Mouse (Mus musculus) myocyte (in vitro differentiated cells): ENCODE data around the gene Triobp. TPM values are rescaled to one million over a fixed set of nuclear protein-coding genes. Genes with fewer than 3 reads are reported as not detected.

ENCODE experiments used
- H3K27me3 ChIP-seq: one replicate; pipeline ENCODE4 v1.6.1; 2011; ENCODE audit not compliant: control insufficient read depth, insufficient read depth, insufficient read length
- H3K36me3 ChIP-seq: one replicate; pipeline ENCODE4 v1.6.1; 2011; ENCODE audit not compliant: control insufficient read depth, insufficient read depth
- H3K4me2 ChIP-seq: one replicate; pipeline ENCODE4 v1.6.1; 2011; ENCODE audit warnings: low read depth, control low read depth
- H3K4me3 ChIP-seq: one replicate; pipeline ENCODE4 v1.5.1; 2011; ENCODE audit warnings: mild to moderate bottlenecking, control low read depth, moderate library complexity
- H3K79me2 ChIP-seq: one replicate; pipeline ENCODE4 v1.6.1; 2011; ENCODE audit not compliant: control insufficient read depth, insufficient read depth
- H3ac ChIP-seq: one replicate; pipeline ENCODE4 v1.6.1; 2011; ENCODE audit not compliant: control insufficient read depth, insufficient read length
- CEBPB ChIP-seq: IDR thresholded peaks from 2 replicates; pipeline ENCODE4 v1.6.1; 2011; ENCODE audit warnings: mild to moderate bottlenecking, moderate library complexity; ENCODE audit not compliant: poor library complexity, insufficient read depth, severe bottlenecking
- E2F4 ChIP-seq: IDR thresholded peaks from one replicate; pipeline ENCODE4 v1.6.1; 2011; ENCODE audit warnings: mild to moderate bottlenecking, control low read depth, moderate library complexity; ENCODE audit not compliant: insufficient read depth
- MYOD1 ChIP-seq, 3 experiments: IDR thresholded peaks; one replicate each; pipeline ENCODE4 v1.6.1; 2011; ENCODE audit warnings: control low read depth in 2 of 3, low read depth in 2 of 3, mild to moderate bottlenecking in 2 of 3, moderate library complexity in 1 of 3; ENCODE audit not compliant: insufficient read length in 2 of 3, control insufficient read depth in 1 of 3
- MYOG ChIP-seq, 3 experiments: IDR thresholded peaks; one replicate each; pipeline ENCODE4 v1.6.1; 2011; ENCODE audit warnings: control low read depth in 2 of 3, low read depth in 2 of 3, mild to moderate bottlenecking in 2 of 3; ENCODE audit not compliant: insufficient read length in 2 of 3, control insufficient read depth in 1 of 3, insufficient read depth in 1 of 3
- POLR2AphosphoS2 ChIP-seq: IDR thresholded peaks from one replicate; pipeline ENCODE4 v1.6.1; 2011; ENCODE audit warnings: low read depth, control low read depth; ENCODE audit not compliant: insufficient read length
- REST ChIP-seq: IDR thresholded peaks from one replicate; pipeline ENCODE4 v1.6.1; 2011; ENCODE audit warnings: mild to moderate bottlenecking, control low read depth, moderate library complexity; ENCODE audit not compliant: insufficient read depth, insufficient read length
- SRF ChIP-seq: IDR thresholded peaks from one replicate; pipeline ENCODE4 v1.6.1; 2011; ENCODE audit warnings: low read depth; ENCODE audit not compliant: control insufficient read depth, insufficient read length
- TCF12 ChIP-seq: IDR thresholded peaks from one replicate; pipeline ENCODE4 v1.6.1; 2011; ENCODE audit warnings: mild to moderate bottlenecking, control low read depth; ENCODE audit not compliant: poor library complexity, insufficient read depth, severe bottlenecking
- TCF3 ChIP-seq: IDR thresholded peaks from one replicate; pipeline ENCODE4 v1.6.1; 2011; ENCODE audit warnings: low read depth, control low read depth; ENCODE audit not compliant: insufficient read length
- USF1 ChIP-seq: IDR thresholded peaks from one replicate; pipeline ENCODE4 v1.6.1; 2011; ENCODE audit warnings: low read depth, mild to moderate bottlenecking, control low read depth, moderate library complexity
- polyA plus RNA-seq: library from polyadenylated mRNA; unstranded; fragments of >200 nt; fragmentation: generic; extraction: Trizol; gene quantifications from one replicate; pipeline ENCODE4 v1.2.1, GENCODE M21; 2012; ENCODE audit warnings: missing spikeins

Triobp gene
- polyA plus RNA-seq, 1 experiment, result 19.9 TPM

GRCm38 (mm10) chr15:79037913-79038328, 90.4 kb downstream of the Triobp start:
- TF ChIP-seq MYOG (IDR thresholded peaks at IDR 0.05; ENCODE audit: control insufficient read depth in 1 of 3, insufficient read depth in 1 of 3, insufficient read length in 2 of 3, low read depth in 2 of 3) (no peak), MYOD1 (IDR thresholded peaks at IDR 0.05; ENCODE audit: control insufficient read depth in 1 of 3, insufficient read length in 2 of 3, low read depth in 2 of 3) (no peak), SRF (no peak), REST (no peak), TCF12 (no peak), TCF3 (no peak), CEBPB (no peak)
- no peaks in the 10 kb centered on the region for H3K79me2 ChIP-seq
- H3K36me3 ChIP-seq, result no peaks in the 10 kb centered on the region
- peak overlapping the region; percentile 40 for H3K4me2 ChIP-seq
- H3K27me3 ChIP-seq, result peaks cover 25% of the 10 kb centered on the region
- no peak overlapping the region for H3ac ChIP-seq
- no peak overlapping the region for H3K4me3 ChIP-seq

DNA sequence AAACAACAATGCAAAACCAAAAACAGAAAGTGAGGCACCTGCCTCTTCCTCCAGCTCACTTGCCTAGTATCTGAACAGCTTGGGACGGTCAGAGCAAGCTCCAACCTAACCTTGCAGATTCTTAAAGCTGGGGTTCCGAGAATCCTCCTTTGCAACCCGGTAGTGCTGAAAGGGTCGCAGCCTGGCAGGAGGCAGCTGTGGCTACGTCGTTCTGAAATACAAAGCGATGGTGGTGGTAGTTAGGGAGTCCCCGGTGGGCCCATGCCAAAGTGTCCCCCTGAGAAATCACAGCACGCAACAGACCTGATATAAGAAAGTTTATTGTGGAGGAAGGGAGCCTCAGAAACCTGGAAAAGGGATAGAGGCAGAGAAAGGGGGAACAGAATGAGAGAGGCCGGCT, 90.8 kb downstream of the Triobp start:
- Histone ChIP-seq H3K27me3 (peaks cover 29% of the 10 kb centered on the region), H3K36me3 (no peaks in the 10 kb centered on the region), H3K79me2 (no peaks in the 10 kb centered on the region), H3K4me3 (no peak overlapping the region), H3ac (no peak overlapping the region), H3K4me2 (peak overlapping the region; percentile 40)
- TF ChIP-seq TCF3, result no peak
- TF ChIP-seq SRF, result no peak
- no peak for TF ChIP-seq E2F4
- no peak for TF ChIP-seq USF1

GRCm38 (mm10) chr15:79038853-79039252, 91.3 kb downstream of the Triobp start:
- no peaks in the 10 kb centered on the region for H3K79me2 ChIP-seq
- no peak overlapping the region for H3ac ChIP-seq
- no peaks in the 10 kb centered on the region for H3K36me3 ChIP-seq
- no peak overlapping the region for H3K4me3 ChIP-seq
- peaks cover 32% of the 10 kb centered on the region for H3K27me3 ChIP-seq
- TF ChIP-seq MYOD1 (IDR thresholded peaks at IDR 0.05; ENCODE audit: control insufficient read depth in 1 of 3, insufficient read length in 2 of 3, low read depth in 2 of 3), result peak in 2 of 3 experiments; percentile 33 to 61
- TF ChIP-seq MYOG (IDR thresholded peaks at IDR 0.05; ENCODE audit: control insufficient read depth in 1 of 3, insufficient read depth in 1 of 3, insufficient read length in 2 of 3, low read depth in 2 of 3), result peak; percentile 16 to 75 (median 60)
- TF ChIP-seq E2F4, result no peak
- TF ChIP-seq SRF, result peak; percentile 6
- TF ChIP-seq POLR2AphosphoS2, result peak; percentile 33
- H3K4me2 ChIP-seq, result peak overlapping the region; percentile 10

DNA sequence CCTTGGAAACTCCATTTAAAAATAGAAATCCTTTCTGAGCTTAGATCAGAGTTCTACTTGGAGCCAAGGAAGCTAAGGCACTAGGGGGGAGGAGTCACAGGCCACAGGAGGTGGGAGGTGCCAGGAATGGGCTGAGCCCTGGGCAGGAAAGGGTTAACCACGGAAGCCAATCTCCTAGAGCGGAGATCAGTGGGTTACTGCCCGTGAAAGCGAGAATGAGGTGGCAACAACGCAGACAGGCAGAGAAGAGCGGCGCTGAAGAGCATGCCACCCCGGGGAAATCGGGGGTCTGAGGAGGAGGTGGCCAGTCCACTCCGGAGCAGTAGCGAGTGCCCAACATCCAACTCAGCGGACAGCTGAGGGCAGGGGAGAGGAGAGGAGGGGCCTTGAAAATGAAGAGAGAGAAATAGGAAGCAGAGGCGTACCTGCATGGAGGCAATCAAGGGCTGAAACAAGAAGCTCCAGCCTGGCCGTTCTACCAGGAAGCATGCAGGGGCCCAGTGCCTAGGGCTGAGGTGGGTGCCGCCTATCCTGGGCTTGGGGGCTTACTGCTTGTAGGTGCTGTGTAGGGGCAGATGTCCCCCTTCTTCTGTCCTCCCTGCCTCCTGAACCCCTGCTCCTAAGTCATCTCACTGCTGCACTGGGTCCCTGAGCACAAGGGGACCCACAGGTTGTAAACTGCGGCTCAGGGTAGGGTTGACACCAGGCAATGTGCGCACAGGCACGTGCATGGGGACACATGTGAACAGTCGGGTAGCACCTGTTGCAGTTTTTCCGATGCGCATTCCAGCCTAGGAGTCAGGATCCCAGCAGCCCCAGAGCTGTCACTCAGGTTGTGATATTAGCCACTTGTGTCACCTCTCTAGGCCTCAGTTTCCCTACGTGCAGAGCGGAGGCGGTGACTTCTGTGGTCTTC, 93.2 kb downstream of the Triobp start:
- Histone ChIP-seq H3ac (no peak overlapping the region), H3K79me2 (no peaks in the 10 kb centered on the region), H3K4me2 (peak overlapping the region; percentile 16), H3K4me3 (no peak overlapping the region), H3K36me3 (no peaks in the 10 kb centered on the region), H3K27me3 (peaks cover 32% of the 10 kb centered on the region)
- TF ChIP-seq MYOD1 (IDR thresholded peaks at IDR 0.05; ENCODE audit: control insufficient read depth in 1 of 3, insufficient read length in 2 of 3, low read depth in 2 of 3) (peak in 2 of 3 experiments; percentile 64 to 66), MYOG (IDR thresholded peaks at IDR 0.05; ENCODE audit: control insufficient read depth in 1 of 3, insufficient read depth in 1 of 3, insufficient read length in 2 of 3, low read depth in 2 of 3) (peak in 1 of 3 experiments; percentile 46), CEBPB (no peak)

DNA sequence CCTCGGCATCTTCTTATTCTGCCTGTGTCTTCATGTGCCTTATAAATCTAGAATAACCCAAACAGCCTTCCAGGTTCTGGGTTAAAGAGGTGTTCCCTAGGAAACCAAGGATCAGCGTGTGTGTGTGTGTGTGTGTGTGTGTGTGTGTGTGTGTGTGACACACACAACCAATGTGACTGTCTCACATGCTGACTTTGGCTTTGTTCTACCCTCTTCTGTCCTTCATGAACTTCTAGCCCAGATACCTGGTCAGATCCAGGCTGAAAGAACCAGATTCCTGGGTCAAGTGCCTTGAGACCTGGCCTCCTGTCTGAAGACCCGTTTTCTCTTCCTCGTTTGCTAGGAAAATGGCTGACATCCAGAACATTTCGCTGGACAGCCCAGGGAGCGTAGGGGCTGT, 94.1 kb downstream of the Triobp start, which contains the start of gene Galr3:
Galr3 (plus strand) TSS at position 301 of the 400 bp plus-strand sequence.
- Histone ChIP-seq H3K36me3 (no peaks in the 10 kb centered on the region), H3K4me3 (no peak within 1 kb of the TSS), H3K27me3 (peaks cover 32% of the 10 kb centered on the region), H3K79me2 (no peaks in the 10 kb centered on the region), H3K4me2 (peak within 1 kb of the TSS; percentile 16), H3ac (peak within 1 kb of the TSS; percentile 5)
- no peak for TF ChIP-seq TCF12
- TF ChIP-seq MYOD1 (IDR thresholded peaks at IDR 0.05; ENCODE audit: control insufficient read depth in 1 of 3, insufficient read length in 2 of 3, low read depth in 2 of 3), result no peak
- no peak for TF ChIP-seq TCF3
- TF ChIP-seq CEBPB, result no peak
- no peak for TF ChIP-seq SRF
